Mouse (Mus musculus) liver, adult 2 months (tissue): Measurements from ENCODE around the gene Paxx.

ENCODE experiments used
- CTCF ChIP-seq: fragments of 200-500 bp; IDR thresholded peaks from 2 replicates; pipeline ENCODE4 v1.5.1; 2011; ENCODE audit warnings: low read depth, low read length, control low read depth
- POLR2A ChIP-seq: fragments of 200-500 bp; IDR thresholded peaks from 2 replicates; pipeline ENCODE4 v1.6.1; 2011; ENCODE audit warnings: low read length, control low read depth; ENCODE audit not compliant: insufficient read depth; ENCODE audit errors: extremely low read depth

DNA sequence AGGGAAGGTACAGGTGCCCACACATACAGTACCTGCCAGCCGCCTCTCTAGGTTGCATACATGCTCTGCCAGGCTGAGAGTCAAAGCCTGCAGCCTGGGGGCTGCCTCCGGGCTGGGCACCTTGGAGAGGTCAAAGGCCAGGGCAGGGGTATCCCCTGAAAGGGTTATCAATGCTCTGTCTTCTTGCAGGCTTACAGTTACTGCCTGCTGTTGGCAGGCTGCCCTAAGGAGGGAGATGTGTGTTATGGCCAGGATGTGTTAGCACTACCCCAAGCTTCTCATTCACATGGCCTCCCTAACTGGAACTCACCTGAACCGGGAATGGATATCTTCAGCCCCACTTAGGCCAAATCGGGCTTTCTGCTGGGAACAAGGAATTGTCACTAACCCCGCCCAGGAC is 759 bp downstream of the Paxx start:
- TF ChIP-seq CTCF, result no peak
- TF ChIP-seq POLR2A, result no peak
